Mouse (Mus musculus): Measurements from ENCODE around the gene Donson.

The Donson gene

GRCm38 (mm10) chr16:91688619-91689334, at the start of gene Donson:
Donson (minus strand) TSS chr16:91688770.
- peak; percentile 94 for DNase-seq (ENCODE audit: low read depth)

GRCm38 (mm10) chr16:91736046-91736816, 47.7 kb upstream of the Donson start:
- DNase-seq (ENCODE audit: low read depth) = no peak

- DNase-seq (ENCODE audit: low read depth) = peak; percentile 17
Measured at GRCm38 (mm10) chr16:91734771-91735170, 46.2 kb upstream of the Donson start.

- no peak for DNase-seq (ENCODE audit: low read depth)
Measured at GRCm38 (mm10) chr16:91732816-91733215, 44.2 kb upstream of the Donson start.

- peak; percentile 39 for DNase-seq (ENCODE audit: low read depth)
Measured at GRCm38 (mm10) chr16:91730446-91730845, 41.9 kb upstream of the Donson start.

- DNase-seq (ENCODE audit: low read depth) = peak; percentile 50
Measured at GRCm38 (mm10) chr16:91729821-91730441, 41.4 kb upstream of the Donson start.

- peak; percentile 98 for DNase-seq (ENCODE audit: low read depth)
Measured at GRCm38 (mm10) chr16:91729066-91729482, 40.5 kb upstream of the Donson start, which contains the start of gene Itsn1. Itsn1 (plus strand) TSS chr16:91729281.

- DNase-seq (ENCODE audit: low read depth) = peak; percentile 98
Measured at GRCm38 (mm10) chr16:91728123-91729065, 39.8 kb upstream of the Donson start, which contains the start of gene Cryzl1. Cryzl1 (minus strand) TSS chr16:91728975.

GRCm38 (mm10) chr16:91727433-91727832, 38.9 kb upstream of the Donson start:
- DNase-seq (ENCODE audit: low read depth) = peak; percentile 52

GRCm38 (mm10) chr16:91724247-91724646, 35.7 kb upstream of the Donson start:
- DNase-seq (ENCODE audit: low read depth) = peak; percentile 60

GRCm38 (mm10) chr16:91717399-91717798, 28.8 kb upstream of the Donson start:
- DNase-seq (ENCODE audit: low read depth) = no peak

GRCm38 (mm10) chr16:91716927-91717349, 28.4 kb upstream of the Donson start:
- DNase-seq (ENCODE audit: low read depth) = no peak

- no peak for DNase-seq (ENCODE audit: low read depth)
Measured at GRCm38 (mm10) chr16:91710241-91710640, 21.7 kb upstream of the Donson start.

GRCm38 (mm10) chr16:91704603-91705340, 16.2 kb upstream of the Donson start:
- peak; percentile 47 for DNase-seq (ENCODE audit: low read depth)

- DNase-seq (ENCODE audit: low read depth) = no peak
Measured at GRCm38 (mm10) chr16:91702771-91703188, 14.2 kb upstream of the Donson start.

- no peak for DNase-seq (ENCODE audit: low read depth)
Measured at GRCm38 (mm10) chr16:91701908-91702307, 13.3 kb upstream of the Donson start.

- DNase-seq (ENCODE audit: low read depth) = no peak
Measured at GRCm38 (mm10) chr16:91698995-91699394, 10.4 kb upstream of the Donson start.

GRCm38 (mm10) chr16:91695108-91695755, 6.7 kb upstream of the Donson start:
- no peak for DNase-seq (ENCODE audit: low read depth)

- peak; percentile 84 for DNase-seq (ENCODE audit: low read depth)
Measured at GRCm38 (mm10) chr16:91694455-91695084, 6.0 kb upstream of the Donson start.

- DNase-seq (ENCODE audit: low read depth) = no peak
Measured at GRCm38 (mm10) chr16:91689791-91690190, 1.2 kb upstream of the Donson start.

All from NIH3T3 (cell line).